Mouse (Mus musculus): ENCODE data around the gene Ctse.

Gene Ctse

DNA sequence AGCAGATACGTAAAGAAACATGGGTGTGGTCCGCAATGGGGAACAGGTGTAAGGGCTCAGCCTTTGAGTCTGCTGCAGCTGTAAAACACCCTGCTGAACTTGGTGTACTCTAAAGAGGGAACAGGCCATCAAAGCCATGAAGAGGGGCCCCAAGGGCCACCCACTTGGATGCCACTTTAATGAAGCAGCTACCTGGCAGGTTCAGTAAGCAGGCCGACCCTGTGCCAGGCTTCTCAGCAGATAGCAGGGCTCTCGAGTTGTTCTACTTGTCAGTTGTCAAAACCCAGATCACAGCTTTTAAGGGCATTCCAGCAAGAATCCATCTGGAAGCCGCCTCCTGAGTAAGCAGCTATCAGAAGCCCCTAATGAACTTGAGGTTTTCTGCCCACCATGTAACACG lies 17.5 kb downstream of the Ctse start:
- DNase-seq: no peak

DNA sequence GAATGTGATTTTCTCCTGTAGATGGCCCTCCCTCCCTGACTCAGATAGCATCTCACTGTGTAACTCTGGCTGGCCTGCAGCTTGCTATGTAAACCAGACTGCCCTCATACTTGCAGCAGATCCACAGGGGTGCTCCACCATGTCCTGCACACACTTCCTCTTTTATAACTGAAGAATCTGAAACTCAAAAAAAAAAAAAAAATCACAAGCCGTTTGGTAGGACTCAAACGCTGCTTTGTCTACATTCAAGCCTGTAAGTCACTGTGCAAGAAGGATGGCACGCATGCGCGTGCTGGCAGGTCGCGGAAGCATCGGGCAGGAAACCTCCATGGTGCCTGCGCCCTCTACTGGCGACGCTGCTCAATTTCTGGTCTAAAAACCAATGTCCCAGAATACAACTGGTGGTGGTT lies 19.8 kb downstream of the Ctse start:
- DNase-seq: peak; percentile 93

DNA sequence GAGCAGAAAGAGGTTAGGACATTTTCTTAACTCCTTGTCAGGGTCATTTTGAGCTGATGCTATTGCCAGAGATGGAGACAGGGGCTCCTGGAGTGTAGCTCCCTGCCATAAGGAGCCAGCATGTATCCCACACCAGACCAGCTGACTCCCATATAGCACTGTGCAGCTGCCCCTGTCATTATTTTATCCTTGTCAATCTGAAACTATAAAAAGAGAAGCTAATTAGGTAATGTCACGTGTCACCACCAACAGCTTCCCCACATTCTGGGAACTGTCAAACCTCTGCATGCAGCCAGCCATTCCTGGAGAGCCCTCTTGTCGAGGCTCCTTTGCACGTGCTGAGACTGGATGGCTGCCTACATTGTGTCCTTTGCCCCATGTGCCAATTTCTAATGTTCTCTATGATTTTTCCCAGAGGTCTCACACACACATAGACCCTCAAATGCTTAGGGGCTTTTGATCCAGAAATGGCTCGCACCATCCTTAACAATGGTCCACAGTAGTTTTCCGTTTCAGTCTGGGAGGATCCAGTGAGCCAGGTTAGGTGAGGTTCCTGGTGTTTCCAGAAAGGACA lies 21.5 kb downstream of the Ctse start:
- DNase-seq: no peak

DNA sequence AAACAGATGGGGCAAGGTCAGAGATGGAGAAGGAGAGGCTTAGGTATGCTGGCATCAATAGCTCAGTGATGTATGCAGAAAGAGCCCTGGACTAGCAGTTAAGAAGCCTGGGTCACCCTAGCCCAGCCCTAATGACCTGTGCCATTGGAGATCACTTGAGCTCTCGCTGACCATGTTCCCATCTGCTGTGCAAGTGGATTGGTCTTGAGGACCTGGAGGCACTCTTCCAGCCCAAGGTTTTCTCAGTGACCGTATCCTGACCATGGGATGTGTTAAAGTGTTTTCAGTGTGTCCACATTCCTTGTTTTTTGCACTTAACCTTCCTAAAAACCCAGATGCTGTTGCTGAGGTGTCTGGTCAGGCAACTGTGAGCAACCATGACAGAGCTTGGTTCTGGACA lies 22.2 kb downstream of the Ctse start:
- no peak for DNase-seq

DNA sequence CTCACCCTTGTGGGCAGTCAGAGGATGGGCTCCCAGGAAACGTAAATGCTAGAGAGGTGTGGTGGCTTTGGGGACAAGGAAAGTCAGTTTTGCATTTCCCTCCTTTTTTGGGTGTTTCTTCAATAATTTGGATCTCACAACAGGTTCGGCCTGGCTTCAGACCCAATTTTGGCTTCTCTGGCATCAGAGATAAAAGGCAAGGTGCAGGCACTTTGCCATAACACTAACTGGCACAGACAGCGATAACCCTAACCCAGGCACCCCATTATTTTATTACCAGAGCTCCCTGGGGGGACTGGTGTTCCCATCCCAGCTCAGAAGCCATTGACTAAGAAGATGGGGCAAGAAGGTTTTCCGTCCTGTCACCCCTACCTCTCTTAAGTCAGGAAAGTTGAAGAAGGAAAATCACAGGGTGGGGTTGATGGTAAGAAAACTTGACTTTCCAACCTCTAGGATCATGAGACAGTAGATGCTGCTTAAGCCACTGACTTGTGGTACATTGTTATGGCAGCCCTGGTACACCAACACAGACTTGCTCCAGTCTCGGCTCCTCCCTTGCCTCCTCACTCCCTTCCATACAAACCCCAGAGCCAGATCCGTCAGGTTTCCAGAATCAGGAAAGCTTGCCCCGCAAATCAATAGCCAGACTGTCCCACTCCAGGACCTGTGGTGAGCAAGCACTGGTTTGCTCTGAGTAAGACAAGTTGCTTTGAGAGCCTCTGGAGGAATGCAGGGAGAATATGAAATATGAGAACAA lies 22.8 kb downstream of the Ctse start:
- no peak for DNase-seq

DNA sequence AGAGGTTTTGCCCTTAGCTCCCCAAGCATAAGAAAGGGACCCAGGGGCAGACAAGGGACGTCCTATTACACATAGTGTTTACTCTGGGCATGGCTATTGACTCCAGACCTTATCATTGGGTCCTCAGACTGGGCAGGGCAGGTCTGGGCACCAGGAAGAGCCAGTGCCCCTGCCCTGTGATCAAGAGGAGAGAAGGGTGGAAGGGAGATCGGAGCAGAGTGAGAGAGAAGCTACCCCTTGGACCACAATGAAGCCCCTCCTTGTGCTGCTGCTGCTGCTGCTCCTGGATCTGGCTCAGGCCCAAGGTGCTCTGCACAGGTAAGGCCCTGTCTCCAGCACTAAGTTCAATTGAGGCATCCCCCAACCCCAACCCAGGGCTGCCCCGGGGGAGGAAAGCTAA lies 23.6 kb downstream of the Ctse start:
- no peak for DNase-seq

DNA sequence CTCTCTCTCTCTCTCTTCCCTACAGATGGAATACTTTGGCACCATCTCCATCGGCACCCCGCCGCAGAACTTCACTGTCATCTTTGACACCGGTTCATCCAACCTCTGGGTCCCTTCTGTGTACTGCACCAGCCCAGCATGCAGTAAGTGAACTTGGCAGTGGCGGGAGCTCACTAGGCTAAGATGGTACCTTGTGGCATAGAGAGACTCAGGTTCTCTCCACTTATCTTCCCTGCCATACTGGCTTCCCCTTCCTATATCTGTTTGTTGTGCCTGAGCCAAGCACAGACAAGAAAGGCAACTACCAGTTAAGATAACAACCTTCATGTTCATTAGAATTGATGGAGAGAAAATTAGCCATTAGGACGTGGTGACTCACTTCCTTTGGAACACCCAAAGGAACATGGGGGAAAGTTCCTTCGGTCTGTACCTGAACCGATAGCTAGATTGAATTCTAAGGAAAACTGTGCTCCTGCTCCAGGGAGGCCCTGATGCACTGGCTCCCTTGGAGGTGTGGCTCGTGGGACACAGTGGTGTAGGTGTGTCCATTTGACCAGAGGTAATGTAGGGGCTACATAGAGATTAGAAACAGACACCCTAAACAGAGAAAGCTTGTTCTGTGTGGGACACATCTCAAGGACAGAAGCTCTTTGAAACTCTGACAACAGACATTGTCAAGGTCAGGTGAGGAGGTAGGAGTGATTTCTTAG lies 25.3 kb downstream of the Ctse start:
- DNase-seq: no peak

DNA sequence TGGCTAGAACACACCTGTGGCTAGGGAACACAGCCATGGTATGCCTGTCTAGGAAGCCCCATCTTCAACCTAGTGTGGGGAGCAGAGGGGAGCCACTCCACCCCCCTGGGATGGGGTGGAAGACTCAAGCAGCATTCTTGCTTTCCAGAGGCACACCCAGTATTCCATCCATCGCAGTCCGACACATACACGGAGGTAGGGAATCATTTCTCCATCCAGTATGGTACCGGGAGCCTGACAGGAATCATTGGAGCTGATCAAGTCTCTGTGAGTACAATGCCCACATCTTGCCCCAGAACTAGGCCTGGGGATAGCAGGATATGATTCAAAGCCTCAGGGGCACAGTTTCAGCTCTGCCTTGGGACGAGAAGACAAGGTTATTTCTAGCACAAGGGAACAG lies 26.0 kb downstream of the Ctse start:
- DNase-seq: no peak

DNA sequence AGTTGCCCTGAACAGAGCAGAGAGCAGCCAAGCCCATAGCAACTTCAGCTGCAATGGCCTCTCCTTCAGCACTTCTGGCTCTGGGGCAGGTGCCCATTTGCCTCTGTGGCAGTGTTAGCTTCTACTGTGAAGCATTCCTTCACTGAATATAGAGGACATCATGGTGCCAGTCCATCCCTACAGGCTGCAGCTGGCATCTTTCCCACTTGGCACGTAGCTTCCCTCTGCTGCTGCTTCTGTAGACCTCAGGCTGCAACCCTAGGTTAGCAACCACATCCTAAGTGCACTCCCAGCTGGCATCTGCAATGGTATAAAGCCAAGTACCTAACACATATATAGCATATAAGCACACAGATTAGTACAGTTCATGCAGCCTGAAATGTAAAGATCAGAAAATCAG lies 27.8 kb downstream of the Ctse start:
- DNase-seq: no peak

DNA sequence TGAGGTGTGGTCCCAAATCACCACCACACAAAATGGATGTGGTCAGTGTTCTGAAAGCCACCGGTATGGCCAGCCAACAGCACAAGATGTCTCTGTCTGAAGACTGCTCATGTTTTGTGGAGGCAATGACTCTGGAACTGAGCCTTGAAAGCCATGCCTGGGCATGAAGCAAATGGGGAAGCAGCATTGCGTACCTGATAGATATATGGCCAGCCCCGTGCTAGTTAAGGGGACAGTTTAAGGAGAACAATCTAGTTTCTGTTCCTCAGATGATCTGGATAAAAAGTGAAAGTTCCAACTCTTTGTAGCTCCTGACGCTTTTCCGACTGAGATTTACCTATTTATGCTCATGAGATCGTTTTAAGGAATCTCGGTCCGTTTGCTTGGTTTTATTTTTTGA lies 33.0 kb downstream of the Ctse start:
- DNase-seq: no peak

DNA sequence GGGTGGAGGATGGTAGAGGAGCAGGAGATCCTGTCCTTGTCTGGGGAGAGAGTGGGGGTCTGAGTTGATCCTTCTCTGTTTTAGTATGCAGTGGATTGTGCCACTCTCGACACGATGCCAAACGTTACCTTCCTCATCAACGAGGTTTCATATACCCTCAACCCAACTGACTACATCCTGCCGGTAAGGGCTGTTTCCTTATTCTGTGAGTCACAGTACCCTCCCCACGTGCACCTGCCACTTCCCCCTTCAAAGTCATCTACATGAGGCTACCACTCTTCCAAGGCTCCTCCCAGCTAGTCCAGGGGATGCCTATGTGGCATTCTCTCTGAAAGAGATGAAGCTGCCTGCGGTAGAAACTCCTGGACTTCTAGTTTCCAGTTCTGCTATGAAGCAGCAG lies 34.3 kb downstream of the Ctse start:
- DNase-seq: no peak

DNA sequence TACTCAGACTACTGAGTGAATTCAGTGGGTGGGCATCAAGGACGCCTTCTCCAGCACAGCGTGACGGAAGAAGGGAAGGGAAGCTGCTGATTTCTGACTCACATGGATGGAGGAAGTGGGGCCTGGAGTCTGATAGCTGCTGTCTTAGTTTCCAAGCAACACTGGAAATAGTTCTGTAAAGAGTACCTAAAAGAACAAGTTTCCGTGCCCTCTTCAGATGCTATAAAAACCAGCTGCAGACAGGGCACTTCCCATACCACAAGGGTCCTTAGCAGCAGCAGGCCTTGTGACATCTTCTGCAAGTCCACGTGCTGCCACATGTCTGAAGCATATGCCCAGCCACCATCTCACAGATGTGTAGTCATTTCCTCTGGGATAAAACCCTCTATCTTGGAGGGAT lies 41.5 kb downstream of the Ctse start:
- no peak for DNase-seq

DNA sequence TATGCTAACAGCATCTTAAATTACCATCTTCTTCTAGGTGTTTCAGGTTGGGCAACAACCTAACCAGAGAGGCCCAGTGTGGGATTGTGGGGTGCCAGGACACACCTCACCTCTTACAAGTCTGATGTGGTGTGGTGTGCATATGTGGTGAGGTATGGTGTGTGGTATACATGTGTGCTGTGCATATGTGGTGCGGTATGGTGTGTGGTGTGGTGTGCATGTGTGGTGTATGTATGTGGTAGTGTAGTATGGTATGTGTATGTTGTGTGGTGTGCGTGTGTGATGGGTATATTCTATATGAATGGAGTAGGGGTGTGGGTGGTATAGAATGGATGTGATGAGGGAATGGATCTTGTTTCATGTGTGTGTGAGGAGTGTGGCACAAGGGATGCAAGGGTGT lies 49.6 kb downstream of the Ctse start:
- DNase-seq: no peak

DNA sequence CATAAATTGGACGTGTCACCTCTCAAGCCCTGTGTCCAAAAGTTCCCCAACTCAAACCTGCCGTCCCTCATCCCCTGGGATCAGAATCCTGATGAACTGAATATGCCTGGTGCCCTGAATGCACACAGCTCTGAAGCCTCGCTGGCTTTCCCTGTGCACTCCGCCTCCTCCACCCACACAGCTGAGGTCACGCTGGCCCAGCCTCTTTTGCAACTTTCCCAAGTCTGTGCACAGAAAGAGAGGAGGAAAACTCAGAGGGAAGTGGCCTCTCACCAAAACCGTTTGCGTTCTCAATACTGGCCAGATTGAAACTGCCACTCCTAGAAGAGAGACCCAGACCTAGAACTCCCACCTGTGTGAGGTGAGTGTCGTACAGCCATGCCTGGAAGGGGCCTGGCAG lies 50.4 kb downstream of the Ctse start, which contains the start of gene Rab7b:
Rab7b (plus strand) TSS at position 221 of the 400 bp plus-strand sequence.
- peak; percentile 21 for DNase-seq

DNA sequence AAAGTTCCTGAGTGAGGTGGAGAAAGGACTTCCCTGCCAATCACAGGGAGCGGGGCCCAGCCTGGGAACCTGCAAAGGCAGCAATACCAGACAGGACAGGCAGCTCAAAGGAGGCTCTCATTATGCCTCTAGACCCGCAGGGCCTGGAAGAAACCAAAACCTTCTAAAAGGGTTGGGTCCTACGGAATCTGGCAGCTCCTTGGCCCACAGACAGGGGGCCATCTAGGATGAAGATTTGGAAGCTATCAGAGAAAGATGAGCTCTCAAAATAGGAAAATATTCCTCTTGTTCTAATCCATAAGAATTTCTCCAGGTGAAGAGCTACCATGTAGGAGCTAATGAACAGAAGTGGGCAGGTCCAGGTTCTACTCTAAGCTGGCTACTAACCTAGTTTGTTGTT lies 50.9 kb downstream of the Ctse start:
- no peak for DNase-seq

DNA sequence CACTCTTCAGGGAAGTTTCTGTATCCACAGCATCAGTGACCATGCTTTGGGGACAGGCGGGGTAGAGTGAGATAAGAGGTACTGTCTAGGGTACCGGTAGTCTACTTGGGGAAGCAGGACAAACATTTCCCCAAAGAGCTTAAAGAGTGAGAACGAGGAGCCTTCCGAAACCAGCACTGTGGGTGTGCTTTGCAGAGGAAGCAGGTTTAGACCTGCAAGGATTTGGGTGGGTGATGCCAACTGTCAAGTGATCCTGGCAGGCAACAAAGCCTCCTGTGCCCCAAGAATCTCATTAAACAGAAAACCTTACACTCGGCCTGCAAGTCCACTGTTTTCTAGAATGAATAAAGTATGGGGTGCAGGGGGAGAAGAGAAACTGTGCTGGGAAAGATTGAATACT lies 51.8 kb downstream of the Ctse start:
- DNase-seq: no peak

DNA sequence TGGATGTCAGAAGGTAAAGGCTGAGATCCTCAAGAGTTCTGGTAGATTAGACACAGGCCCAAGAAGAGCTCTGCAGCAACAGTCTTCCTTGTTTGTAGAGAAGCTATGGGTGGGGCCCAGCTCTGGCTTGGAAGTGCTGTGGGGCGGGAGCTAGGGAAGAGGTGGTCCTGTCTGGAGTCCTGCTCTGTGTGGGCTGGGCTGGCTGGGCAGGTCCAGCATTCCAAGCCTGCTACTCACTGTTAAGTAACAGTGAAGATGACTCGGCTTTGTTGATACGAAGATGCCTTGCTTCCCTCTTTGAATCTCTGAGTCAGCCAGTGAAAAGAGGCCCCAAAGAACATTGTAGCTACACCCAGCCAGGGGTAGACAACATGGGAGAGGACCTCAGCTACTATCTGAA lies 52.3 kb downstream of the Ctse start:
- DNase-seq: peak; percentile 36

DNA sequence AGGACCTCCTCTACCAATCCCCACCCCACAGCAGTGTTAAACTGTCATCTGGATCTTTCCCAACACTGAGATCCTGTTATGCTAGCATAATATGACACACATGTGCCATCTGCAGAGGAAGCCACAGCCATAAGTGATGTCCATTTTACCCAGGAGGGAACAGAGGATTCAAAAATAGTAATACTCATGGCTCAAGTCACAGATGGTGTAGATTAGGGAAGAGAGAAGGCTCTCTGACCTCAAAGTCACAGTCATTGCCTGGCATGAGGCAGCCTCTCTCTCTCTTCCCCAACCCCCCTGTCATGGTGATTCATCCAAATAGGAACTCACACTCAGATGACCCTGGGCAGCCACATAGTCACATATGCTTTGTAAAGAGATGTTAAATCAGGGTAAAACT lies 53.2 kb downstream of the Ctse start:
- DNase-seq: no peak

DNA sequence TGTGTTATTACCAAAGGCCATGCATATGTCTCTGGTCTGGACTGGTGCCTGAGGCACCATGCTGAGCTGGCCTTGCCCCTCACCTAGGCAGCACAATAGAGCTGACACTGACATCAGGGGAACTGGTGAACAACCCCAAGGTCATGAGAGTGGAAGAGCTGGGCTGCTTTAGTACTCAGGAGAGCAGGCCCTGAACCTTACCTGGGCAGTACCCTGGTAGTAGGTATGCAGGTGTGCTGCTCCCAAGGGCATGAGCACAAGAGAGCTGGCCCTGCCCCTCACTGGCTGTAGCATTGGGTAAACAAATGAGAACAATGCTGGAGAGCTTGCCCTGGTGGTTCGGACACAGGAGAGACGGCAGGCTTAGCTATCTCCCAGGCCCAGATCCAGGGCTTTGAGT lies 57.2 kb downstream of the Ctse start:
- no peak for DNase-seq

DNA sequence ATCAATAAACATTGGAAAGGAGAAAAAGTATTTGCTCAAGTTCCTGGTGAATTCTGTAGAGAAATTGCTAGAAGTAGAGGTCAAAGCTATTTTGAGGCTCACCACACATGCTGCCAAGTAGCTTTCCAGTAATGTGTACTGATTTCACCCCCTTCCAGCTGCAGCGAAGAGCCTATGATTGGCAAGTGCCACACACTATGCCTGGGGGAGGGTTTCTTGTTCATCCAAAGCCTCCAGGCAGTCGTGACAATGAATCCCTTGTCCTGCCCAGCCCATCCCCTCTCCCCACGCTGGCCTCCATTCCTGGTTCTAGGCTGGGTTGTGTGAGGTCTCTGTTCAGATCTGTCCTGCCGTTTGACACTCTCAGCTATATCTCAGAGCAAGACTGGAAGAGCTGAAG lies 58.2 kb downstream of the Ctse start:
- no peak for DNase-seq

DNA sequence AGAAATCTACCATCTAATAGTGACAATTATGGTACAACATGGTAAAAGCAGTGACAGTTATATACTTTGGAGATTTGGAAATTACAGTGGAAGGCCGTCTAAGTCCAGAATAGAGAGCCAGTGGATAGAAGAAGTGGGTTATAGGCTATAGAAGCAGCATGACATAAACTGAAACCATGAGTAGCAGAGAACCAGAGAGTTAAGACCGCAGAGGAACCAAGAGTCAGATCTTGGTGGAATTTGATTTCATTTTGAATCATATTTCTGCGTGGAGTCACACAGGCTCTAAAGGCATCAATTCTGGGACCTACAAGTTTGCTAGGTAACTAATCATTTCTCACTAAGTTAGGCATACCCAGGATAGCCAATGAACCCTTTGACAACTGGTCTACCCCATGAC lies 60.7 kb downstream of the Ctse start:
- DNase-seq: no peak

DNA sequence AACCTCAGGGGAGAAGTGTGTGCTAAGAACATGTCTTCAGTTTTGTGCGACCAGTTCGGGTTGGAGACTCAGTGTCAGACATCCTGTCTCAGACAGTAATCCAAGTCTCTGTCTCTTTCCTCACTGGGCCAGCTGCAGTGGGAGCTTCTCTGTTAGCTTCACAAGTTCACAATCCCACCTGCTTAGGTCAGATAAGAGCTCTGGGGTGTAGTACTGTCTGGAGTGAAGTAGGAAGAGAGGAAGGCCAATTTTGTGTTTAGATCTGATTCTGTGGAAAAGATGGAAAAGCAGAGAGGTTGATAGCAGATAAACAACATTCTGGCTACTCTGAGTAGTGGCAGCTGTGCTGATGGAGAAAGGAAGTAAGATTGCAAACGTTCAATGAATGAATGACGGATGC lies 61.5 kb downstream of the Ctse start:
- DNase-seq: no peak

DNA sequence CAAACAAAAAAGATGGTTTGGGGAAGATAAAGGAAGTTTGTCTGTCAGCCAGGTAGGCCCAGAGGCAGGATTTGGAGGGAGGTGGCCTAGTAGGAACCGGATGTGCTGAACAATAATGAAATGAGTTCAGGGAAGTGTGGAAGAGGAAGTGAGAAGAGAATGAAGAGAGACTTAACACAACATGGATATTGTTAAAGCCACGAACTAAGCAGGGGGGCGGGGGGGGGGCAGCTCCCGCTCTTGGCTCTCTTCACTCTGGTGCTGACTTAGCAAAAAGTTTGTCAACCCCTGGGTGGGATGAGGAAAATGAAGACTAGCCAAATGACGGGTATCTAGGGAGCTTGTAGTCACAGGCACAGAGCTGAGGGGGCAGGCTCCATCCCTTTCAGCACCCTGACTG lies 62.3 kb downstream of the Ctse start:
- DNase-seq: no peak

DNA sequence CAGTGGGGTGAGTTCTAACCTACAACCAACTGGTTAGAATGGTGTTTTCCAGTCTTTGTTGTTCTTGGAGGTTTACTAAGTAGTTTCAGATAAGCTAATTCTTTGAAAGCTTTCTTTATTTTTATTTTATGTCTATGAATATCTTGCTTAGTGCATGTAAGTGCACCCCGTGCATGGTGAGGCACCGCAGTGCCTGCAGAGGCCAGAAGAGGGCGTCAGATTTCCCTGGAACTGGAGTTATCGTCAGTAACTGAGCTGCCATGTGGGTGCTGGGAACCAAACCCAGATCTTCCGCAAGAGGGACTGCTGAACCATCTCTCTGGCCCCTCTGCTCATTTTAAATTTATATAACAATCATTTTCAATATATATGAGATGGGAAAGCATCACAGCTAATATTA lies 63.3 kb downstream of the Ctse start:
- DNase-seq: no peak
